Mouse (Mus musculus): ENCODE results near the gene Crnkl1.

Crnkl1 gene

DNA sequence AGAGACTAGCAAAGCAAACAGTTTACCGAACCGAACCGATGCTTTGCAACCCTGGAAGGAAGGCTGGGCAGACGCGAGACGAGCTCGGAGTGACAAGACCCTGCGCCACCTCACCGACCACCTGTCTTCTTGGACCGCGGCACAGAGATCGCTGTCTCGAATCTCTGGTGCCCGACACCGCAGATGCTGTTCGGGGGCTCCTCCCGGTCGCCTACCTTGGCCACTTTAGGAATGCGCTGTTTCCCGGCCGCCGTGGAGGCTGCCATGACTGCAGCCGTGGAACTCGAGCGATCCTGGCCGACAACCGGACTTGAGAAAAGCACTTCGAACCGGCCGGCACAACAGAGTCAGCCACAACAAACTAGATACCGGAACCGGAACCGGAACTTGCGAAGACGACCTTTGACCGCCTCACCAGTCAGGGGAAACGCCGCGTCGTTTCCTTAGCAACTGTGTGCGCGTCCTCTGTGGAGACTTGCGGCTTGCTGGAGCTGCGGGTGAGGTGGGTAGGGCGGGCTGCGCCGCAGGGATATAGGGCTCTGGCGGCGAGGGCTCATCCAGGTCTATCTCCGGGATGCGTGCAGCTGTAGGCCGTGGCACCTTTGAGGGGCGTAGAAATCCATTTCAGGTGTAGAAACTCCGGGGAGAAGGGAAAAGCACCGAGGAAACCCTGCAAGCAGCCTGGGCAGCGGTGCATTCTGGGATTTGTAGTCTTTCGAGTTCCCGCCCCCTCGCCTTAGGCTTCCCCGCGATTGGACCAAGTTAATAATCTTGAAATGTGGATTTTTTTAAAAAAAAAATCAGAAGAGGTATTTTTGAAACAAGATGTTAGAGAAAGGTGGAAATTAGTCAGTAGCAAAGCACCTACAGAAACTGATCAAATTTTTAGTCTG lies at the start of gene Crnkl1, which contains the start of gene Cfap61:
Gene Crnkl1 (minus strand): TSS at position 676 of the 893 bp plus-strand sequence.
Gene Cfap61 (plus strand): TSS at position 446 of the 893 bp plus-strand sequence.
- in situ Hi-C loops (cut with MboI, MseI): loop anchor here in 1 of 2 experiments (10.0 kb wide), 1 partner anchor 570 kb away; no protein-coding TSS in a partner anchor

DNA sequence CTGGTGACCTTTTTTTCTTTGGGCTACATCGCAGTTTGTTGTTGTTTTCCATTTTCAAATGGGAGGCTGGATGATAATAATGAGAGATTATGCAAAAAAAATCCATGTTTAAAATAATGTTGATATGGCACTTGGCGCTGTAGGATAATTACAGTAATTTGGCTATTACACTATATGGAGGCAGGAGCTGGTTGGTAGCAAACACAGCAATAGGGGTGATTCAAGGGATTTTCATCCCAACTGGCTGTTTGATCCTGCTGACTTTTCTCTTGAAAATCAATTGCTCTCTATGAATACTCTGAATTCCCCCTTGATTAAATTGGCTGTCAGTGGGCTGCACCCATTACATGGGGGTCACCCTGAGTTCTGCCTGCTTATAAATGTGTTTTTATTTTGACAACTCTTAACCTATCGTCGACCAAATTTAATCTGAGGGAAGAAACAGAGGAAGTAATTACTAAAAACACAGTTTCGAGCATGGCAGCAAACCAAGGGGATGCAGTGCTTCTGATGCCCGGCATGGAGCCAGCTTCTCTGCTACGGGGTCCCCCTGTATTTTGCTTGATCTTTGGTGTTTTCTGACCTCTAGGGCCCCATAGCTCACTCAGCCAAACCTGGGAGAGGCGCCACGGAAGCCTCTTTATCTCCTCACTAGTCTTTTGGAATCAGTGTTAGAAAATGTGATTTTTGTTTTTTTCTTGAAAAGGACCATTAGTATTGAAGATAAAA lies 47.7 kb upstream of the Crnkl1 start:
- in situ Hi-C loops (cut with MboI, MseI): no loop called here

GRCm38 (mm10) chr2:145981699-145982112 lies 46.9 kb upstream of the Crnkl1 start:
- in situ Hi-C loops (cut with MboI, MseI): no loop called here

- in situ Hi-C loops (cut with MboI, MseI): no loop called here
Observed at GRCm38 (mm10) chr2:145980881-145981280, 46.1 kb upstream of the Crnkl1 start.

DNA sequence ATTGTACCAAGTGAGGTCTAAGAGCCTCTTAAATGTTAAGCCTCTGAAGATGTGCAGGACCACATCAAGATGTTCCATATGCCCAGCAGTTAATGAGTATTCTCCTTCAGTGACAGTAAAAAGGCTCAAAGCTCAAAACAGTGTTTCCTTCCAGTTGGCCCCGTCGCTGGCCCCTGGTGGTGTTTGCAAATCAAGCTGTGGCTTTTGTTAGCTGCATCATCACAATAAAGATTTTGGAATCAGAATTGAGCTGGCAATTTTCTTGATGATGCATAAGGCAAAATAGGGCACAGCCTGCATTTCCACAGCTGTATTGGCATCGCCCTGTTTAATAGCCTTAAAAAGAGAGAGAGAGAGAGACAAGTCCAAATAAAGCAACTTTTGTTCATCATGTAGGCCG lies 44.8 kb upstream of the Crnkl1 start:
- in situ Hi-C loops (cut with MboI, MseI): no loop called here

DNA sequence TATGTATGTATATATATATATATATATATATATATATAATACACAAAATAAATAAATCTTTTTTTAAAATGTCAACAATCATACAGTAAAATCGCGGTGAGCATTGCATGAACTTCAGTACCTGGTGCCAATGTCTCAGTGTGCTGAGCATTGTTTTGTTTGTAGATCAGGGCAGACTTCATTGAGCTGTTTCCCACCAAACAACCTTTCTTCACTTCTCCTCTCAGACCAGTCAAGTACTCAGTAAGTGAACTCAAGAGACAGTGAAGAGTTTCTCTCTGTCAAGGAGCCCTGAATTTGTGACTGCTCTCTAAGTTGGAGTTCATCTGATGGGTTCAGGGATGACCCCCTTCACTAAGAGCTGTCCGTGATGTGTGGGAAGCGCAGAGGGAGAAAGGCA lies 37.8 kb upstream of the Crnkl1 start:
- in situ Hi-C loops (cut with MboI, MseI): no loop called here

- in situ Hi-C loops (cut with MboI, MseI): no loop called here
Observed at GRCm38 (mm10) chr2:145971237-145972010, 36.6 kb upstream of the Crnkl1 start.

- in situ Hi-C loops (cut with MboI, MseI): no loop called here
Observed at GRCm38 (mm10) chr2:145970751-145971150, 35.9 kb upstream of the Crnkl1 start.

- in situ Hi-C loops (cut with MboI, MseI): loop anchor here in 1 of 2 experiments (5.0 kb wide), 1 partner anchor 450 kb away; no protein-coding TSS in a partner anchor
Observed at GRCm38 (mm10) chr2:145961861-145962260, 27.0 kb upstream of the Crnkl1 start.

DNA sequence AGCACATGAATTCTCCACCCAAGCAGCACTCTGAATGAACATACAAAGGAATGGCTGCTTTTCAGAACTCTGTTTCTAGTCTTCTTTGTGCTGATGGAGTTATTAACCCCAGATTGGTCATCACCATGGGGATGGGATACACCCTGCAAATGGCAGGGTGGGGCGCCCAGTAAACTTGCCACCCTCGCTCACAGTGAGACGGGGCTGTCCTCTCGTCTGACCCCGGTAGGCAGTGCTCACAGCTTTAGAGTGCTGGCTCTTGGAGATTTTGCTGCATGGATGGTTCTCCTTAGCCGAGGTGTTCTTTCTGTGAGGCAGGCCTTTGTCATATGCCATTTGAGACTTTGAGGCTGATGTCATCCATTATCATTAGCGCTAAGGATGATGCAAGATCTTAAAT lies 23.7 kb upstream of the Crnkl1 start:
- in situ Hi-C loops (cut with MboI, MseI): loop anchor here in 1 of 2 experiments (10.0 kb wide), 1 partner anchor 256 kb away; no protein-coding TSS in a partner anchor

- in situ Hi-C loops (cut with MboI, MseI): loop anchor here in 1 of 2 experiments (10.0 kb wide), 1 partner anchor 257 kb away; no protein-coding TSS in a partner anchor
Observed at GRCm38 (mm10) chr2:145958097-145958496, 23.3 kb upstream of the Crnkl1 start.

DNA sequence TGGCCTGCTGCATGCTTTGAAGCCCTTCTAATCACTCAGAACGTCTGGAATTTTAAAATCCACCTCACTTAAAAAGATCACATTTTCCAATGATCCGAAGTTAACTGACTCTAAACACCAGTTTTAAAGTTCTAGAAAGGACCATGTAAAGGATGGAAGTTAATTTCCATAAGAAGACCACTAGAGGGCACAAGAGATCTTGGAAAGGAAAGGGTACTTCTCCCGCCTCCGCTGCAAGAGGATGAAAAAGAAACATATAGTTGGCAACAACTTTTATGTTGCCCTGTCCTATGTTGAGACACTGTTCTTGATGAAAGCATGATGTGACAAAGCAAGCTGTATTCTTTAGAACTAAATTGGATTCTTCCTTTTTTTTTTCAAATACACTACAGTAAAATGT lies 22.6 kb upstream of the Crnkl1 start:
- in situ Hi-C loops (cut with MboI, MseI): loop anchor here in 1 of 2 experiments (10.0 kb wide), 1 partner anchor 257 kb away; no protein-coding TSS in a partner anchor

GRCm38 (mm10) chr2:145956318-145956717 lies 21.5 kb upstream of the Crnkl1 start:
- in situ Hi-C loops (cut with MboI, MseI): loop anchor here in 1 of 2 experiments (10.0 kb wide), 1 partner anchor 258 kb away; no protein-coding TSS in a partner anchor

DNA sequence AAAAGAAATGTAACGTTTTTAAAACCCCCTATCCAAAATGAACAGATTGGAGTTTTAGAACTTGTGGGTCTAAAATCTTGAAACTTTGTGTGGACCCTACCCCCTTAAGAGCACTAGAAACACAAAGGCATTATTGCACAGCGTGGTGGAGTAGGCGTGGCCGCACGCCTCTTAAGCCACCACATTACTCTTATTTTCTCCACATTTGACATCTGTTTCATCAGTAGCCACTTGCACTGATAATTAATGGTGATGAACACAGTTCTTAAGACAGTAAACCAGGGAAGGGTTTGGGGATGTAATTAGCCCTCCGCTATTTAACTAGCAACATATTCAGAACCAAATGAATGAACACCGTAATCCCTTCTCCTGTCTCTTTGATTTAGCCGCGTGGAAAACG lies 21.0 kb upstream of the Crnkl1 start:
- in situ Hi-C loops (cut with MboI, MseI): loop anchor here in 1 of 2 experiments (10.0 kb wide), 1 partner anchor 259 kb away; no protein-coding TSS in a partner anchor

DNA sequence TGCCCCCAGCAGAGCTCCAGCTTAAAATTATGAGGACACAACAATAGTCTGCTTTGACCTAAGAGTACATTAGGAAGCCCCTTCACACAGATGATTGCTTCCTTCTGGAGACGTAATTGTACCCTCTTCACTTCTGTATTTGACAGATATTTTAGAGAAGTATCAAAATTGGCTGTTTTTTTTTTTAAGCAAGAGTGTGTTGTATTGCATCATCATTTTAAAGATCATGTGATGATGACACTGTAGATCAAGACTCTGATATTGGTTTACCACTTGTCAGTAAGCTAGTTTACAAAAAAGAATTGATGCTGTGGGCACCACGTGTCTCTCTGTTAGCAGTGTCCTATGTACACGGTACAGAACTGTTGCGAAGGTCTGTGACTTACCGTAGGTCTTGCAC lies 17.9 kb upstream of the Crnkl1 start:
- in situ Hi-C loops (cut with MboI, MseI): loop anchor here (5.0 to 10.0 kb wide), 3 partner anchors 245 to 475 kb away; no protein-coding TSS in a partner anchor

GRCm38 (mm10) chr2:145950239-145950638 lies 15.4 kb upstream of the Crnkl1 start:
- in situ Hi-C loops (cut with MboI, MseI): loop anchor here (5.0 to 10.0 kb wide), 3 partner anchors 243 to 477 kb away; no protein-coding TSS in a partner anchor

DNA sequence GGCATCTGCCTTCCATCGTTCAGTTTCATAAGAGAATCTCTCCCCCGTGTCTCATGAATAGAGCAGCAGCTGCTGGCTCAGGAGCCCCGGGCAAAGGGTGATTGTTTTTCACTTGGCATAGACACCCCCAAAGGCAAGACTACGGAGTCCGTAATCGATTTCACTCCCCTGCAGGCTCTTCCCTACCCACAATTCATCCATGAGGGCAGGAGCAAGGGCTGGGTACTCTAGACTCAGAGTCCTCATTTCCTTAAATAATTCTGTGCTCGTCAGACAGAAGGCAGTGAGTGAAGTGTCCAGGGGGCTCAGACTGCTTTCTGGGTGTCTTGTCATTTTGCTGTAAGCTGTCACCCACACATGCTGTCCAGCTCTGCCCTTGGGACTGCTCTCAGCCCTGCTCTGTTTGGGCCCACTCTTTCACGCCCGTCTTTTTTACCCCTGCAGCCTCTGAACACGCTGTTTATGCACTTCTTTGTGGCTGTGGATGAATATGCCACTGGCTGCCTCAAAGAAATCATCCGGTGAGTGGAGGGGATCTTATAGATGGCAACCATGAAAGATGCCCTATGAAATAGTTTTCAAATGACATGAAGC lies 14.8 kb upstream of the Crnkl1 start:
- in situ Hi-C loops (cut with MboI, MseI): loop anchor here (5.0 to 10.0 kb wide), 3 partner anchors 242 to 478 kb away; no protein-coding TSS in a partner anchor

- in situ Hi-C loops (cut with MboI, MseI): no loop called here
Observed at GRCm38 (mm10) chr2:145948402-145948954, 13.7 kb upstream of the Crnkl1 start.

DNA sequence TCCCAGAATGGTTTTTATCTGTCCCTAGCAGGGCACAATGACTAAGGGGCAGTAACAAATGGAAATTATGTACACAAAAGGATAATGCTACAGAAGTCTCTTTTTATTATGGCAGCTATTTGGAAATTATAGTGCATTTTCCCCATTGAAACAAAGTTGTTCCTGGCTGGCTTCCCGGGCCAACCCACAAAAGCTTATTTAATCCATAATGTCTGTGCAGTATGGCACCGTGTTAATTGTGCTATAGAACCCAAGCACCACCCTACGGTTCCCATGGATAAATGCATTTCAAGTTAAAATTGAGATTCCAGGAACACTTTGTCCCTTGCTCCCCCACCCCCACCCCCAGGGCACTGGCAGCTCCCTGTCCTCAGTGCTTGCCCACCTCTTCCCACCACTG lies 9.5 kb upstream of the Crnkl1 start:
- in situ Hi-C loops (cut with MboI, MseI): no loop called here

GRCm38 (mm10) chr2:145941403-145941802 lies 6.6 kb upstream of the Crnkl1 start:
- in situ Hi-C loops (cut with MboI, MseI): no loop called here
